Mouse (Mus musculus) right cerebral cortex, postnatal 14 days (tissue): ENCODE measurements around the gene Ddc.

ENCODE experiments used
- DNase-seq: peaks from one replicate; pipeline ENCODE4 v3.0.0; 2022

Gene Ddc

GRCm38 (mm10) chr11:11904995-11905394 lies 7.1 kb upstream of the Ddc start:
- DNase-seq = no peak

DNA sequence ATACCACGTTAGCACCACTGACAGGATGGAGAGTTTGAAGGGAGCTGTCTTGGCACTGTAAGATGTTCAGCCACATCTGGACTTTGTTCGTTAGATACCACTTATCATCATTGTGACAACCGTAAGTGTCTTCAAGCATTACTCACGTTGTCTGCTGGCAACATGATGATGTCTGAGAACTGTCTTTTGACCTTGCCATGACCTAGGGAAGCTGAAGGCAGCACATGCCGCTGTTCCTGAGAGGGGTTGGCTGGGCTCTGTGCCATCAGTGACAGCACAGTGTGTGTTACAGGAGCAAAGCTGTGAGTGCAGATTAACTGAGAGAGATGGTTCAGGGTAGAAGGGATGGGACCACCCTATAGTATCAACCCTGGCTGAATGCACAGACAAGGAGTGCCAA lies 3.6 kb upstream of the Ddc start:
- DNase-seq = no peak

- DNase-seq = no peak
Observed at GRCm38 (mm10) chr11:11898496-11898895, 552 bp upstream of the Ddc start.

- DNase-seq = no peak
Observed at GRCm38 (mm10) chr11:11895479-11895878, 2.5 kb downstream of the Ddc start.

DNA sequence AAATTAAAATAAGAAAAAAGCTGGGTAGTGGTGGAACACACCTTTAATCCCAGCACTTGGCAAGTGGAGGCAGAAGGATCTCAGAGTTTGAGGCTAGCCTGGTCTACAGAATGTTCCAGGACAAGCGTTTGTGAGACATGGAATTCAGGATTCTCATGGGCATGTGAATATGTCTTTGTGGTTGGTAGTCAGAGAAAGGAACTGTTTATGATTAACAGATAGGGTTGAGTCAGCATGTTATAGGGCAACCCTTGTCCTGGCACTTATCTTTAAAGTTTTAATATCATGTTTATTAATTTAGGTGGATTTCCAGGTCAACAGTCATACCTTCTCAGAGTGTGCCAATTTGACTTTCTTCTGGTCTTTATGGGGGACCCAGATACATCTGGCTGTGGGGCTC lies 4.2 kb downstream of the Ddc start:
- no peak for DNase-seq

DNA sequence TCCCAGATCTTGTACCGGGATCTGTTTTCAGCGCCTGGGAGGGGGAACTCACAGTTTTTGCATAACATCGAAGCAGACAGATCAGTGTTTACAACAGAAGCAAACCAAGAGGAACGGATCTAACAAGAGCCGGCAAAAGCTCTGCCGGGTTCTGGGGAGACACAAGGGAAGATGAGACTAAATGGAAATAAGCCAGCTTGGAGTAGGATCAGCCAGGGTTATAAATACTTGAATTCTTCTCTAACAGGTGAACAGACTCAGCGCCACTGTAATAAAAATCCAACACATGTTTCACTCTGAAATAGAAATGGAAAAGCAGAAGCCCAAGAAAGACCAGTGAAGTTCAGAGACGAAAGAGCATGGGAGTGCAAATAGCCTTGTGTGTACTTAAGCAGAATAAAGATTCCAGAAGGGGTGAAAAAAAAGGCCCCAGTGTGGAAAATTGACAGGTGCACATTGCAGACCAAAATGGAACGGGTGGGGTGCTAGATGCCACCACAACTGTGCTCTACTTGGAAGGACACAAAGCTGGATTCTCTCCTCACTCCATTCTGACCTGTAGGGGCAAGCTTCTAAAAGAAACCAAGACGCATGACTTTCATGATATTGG lies 4.8 kb downstream of the Ddc start:
- no peak for DNase-seq

GRCm38 (mm10) chr11:11891832-11892231 lies 6.1 kb downstream of the Ddc start:
- no peak for DNase-seq

GRCm38 (mm10) chr11:11890139-11890741 lies 7.7 kb downstream of the Ddc start:
- DNase-seq = no peak

- no peak for DNase-seq
Observed at GRCm38 (mm10) chr11:11888727-11889126, 9.2 kb downstream of the Ddc start.

GRCm38 (mm10) chr11:11888051-11888450 lies 9.9 kb downstream of the Ddc start:
- DNase-seq = no peak

- DNase-seq = no peak
Observed at GRCm38 (mm10) chr11:11886403-11886998, 11.4 kb downstream of the Ddc start.

GRCm38 (mm10) chr11:11885921-11886320 lies 12.0 kb downstream of the Ddc start:
- DNase-seq = no peak

GRCm38 (mm10) chr11:11885246-11885643 lies 12.7 kb downstream of the Ddc start:
- DNase-seq = no peak

GRCm38 (mm10) chr11:11884533-11885245 lies 13.3 kb downstream of the Ddc start:
- DNase-seq = no peak

DNA sequence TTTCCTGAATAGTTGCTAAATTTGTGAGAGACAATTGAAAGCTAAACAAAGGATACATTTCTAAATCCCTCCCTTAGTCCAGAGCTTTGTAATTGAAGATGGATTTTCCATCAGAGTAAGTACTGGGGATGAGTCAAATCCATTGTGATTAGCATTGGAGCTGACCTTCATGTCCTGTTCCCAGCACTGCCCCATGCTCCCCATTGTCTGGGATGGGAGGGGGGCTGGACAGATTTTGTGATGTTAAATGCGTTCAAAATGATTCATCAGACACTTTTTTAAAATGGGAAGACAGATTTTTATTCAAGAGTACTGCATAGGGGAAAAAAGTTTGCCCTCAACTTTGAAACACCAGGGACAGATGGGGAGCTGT lies 16.2 kb downstream of the Ddc start:
- DNase-seq = no peak

DNA sequence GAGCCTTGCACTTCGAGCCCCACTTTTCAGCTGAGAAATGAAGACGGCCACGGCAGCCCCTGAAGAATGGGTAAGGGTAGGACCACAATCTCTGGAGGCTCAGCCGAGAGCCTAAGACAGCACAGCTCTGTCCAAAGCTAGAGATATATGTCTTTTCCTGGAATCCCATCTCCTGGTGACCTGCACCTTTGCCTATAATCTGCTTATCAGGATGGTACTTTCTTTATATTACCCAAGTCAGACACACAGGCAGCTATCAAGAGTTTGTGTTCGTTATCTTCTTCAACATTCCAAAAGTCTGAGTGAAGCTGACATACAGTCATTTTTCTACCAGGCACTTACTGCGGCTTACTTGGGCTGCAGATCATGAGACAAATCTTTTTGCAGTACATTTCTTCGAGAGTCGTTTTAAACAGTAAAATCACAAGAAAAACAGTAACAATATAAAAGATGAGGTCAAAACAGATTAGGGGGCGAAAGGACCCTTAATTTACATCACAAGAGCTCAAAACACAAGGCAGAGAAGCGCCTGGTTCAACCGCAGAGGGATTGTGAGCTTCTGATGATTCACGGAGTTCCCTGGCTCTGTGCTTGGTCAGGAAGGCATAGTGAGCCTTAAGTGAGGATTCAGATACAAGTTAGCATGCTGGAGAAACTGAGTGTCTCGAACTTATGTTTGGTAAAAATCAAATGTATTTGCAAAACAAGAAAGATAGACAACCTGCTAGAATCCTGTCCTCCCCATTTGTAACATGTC lies 16.7 kb downstream of the Ddc start:
- no peak for DNase-seq

- no peak for DNase-seq
Observed at GRCm38 (mm10) chr11:11880351-11880750, 17.6 kb downstream of the Ddc start.

GRCm38 (mm10) chr11:11879699-11880002 lies 18.3 kb downstream of the Ddc start:
- no peak for DNase-seq

GRCm38 (mm10) chr11:11878981-11879698 lies 18.8 kb downstream of the Ddc start:
- DNase-seq = no peak

DNA sequence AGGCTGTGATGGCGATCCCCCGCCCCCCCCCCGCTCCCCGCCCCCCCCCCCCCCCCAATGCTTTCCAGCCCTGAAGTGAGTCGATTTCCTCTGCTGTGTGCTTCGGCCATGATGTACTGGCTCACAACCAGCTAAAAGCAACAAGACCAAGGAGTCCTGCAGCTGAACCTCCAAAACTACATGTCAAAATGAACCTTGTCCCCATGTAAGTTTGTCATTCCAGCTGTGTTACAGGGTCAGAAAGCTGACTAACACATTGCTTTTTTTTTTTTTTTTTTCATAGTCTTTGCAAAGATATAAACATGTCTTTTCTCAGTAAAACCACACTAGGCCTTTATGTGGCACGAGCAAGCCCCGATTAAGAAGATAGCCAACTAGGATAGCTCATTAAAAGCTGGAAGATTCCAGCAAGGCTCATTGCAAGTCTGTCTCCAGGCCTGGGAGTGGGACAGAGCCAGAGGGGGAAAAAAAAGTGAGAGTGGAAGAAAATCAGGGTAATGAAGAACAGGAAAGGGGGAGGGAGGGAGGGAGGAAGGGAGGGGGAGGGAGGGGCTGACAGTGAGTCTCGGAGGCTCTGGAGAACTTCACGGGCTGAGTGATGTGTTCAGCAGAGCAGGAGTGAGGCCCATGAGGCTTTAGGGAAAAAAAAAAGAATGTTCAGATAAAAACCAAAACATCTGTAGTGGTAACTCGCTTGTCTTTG lies 19.5 kb downstream of the Ddc start:
- no peak for DNase-seq

DNA sequence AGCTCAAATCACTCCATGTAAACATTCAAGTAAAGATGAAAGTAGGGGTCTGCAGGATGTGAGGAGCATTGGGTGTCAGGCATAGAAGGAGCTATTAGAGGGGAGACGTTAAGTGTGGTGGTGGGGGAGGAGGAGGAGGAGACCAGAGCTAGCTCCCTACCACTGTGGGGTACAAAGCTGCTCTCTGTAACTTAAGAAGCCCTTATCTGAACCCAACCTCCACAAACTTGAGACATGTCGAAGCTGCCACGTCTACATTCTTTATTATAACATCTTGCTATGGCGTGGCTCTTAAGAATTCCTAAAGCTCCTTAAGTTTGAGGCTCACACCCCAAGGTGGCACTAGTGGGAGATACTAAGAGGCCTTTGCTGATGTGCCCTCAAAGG lies 20.1 kb downstream of the Ddc start:
- no peak for DNase-seq

GRCm38 (mm10) chr11:11876366-11876765 lies 21.6 kb downstream of the Ddc start:
- DNase-seq = no peak
